Mouse (Mus musculus) MEL (cell line): ENCODE data around the gene Olfr1109.

Experiments used
- CTCF ChIP-seq, 3 experiments: IDR thresholded peaks in 2 of 3; conservative IDR thresholded peaks in 1 of 3; 2 replicates each; pipeline ENCODE4 v1.5.1; 2011 to 2012; ENCODE audit warnings: low read length in 3 of 3, low read depth in 2 of 3, mild to moderate bottlenecking in 2 of 3, improper control_type of control experiment in 1 of 3, inconsistent platforms in 1 of 3, mixed read lengths in 1 of 3, moderate library complexity in 1 of 3; ENCODE audit not compliant: control insufficient read depth in 1 of 3, insufficient read depth in 1 of 3, poor library complexity in 1 of 3, severe bottlenecking in 1 of 3
- JUND ChIP-seq: IDR thresholded peaks from 2 replicates; pipeline ENCODE4 v1.6.1; 2011; ENCODE audit warnings: low read depth, mild to moderate bottlenecking, improper control_type of control experiment, low read length
- POLR2A ChIP-seq, 2 experiments: IDR thresholded peaks; 2 replicates each; pipeline ENCODE4 v1.6.1; 2011 to 2012; ENCODE audit warnings: low read length in 2 of 2, mild to moderate bottlenecking in 2 of 2, control low read depth in 1 of 2, improper control_type of control experiment in 1 of 2, low read depth in 1 of 2, moderate library complexity in 1 of 2; ENCODE audit not compliant: control insufficient read depth in 1 of 2, insufficient read depth in 1 of 2, poor library complexity in 1 of 2
- SMC3 ChIP-seq: IDR thresholded peaks from 2 replicates; pipeline ENCODE4 v1.6.1; 2011; ENCODE audit warnings: low read depth, low read length, improper control_type of control experiment

DNA sequence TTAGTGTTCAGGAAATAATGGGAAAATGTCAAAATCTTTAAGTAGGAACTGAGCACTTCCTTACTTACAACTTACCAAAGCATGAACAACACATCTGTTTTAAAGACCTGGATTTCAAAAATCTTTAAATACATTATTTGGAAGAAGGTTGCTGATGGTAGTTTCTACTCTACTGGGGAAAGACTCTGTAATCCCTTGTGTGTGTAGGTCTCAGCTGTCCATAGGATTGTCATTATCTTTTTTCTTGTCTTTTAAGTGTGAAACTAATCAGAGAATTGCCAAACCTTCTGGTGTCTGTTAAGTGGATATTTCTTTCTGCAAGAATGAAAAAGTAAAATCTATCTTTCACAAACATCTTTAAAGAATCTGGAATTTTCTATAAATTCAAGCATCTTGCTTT lies 18.7 kb upstream of the Olfr1109 start, which contains the start of gene Olfr259:
- TF ChIP-seq POLR2A (IDR thresholded peaks at IDR 0.05; ENCODE audit: control insufficient read depth in 1 of 2, insufficient read depth in 1 of 2, low read depth in 1 of 2, low read length in 2 of 2, poor library complexity in 1 of 2) (no peak), CTCF (IDR thresholded peaks at IDR 0.05 in 2 of 3, conservative IDR thresholded peaks at IDR 0.05 in 1 of 3; ENCODE audit: control insufficient read depth in 1 of 3, insufficient read depth in 1 of 3, low read depth in 2 of 3, low read length in 3 of 3, poor library complexity in 1 of 3, severe bottlenecking in 1 of 3) (no peak), SMC3 (no peak), JUND (no peak)
